Mouse (Mus musculus) olfactory bulb, adult 2 months (tissue): Measurements from ENCODE around the gene Ankrd50.

Source experiments
- CTCF ChIP-seq: fragments of 200-500 bp; IDR thresholded peaks from 2 replicates; pipeline ENCODE4 v1.5.1; 2012; ENCODE audit warnings: low read depth, mild to moderate bottlenecking, low read length, moderate library complexity; ENCODE audit not compliant: insufficient read depth
- POLR2A ChIP-seq: fragments of 200-500 bp; IDR thresholded peaks from 2 replicates; pipeline ENCODE4 v1.6.1; 2012; ENCODE audit warnings: mild to moderate bottlenecking, low read depth, low read length, moderate library complexity; ENCODE audit not compliant: insufficient read depth

DNA sequence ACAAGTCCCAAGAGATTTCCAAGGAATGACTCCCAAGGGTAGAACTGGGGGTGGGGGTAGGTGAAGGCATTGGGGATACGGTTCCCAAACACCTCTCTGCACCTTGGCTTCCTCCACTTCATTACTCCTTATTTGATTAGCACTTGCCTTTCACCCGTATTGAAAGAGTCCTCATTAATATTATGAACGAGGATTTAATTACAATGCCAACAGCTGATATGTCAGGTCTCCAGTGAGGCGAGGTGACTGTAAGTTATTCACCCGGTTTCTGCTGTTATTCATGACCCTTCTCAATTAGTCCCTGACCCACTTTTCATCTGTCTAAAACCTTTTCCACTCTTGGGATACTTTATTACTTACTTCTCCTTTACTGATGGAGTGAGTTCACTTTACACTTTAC, 17.5 kb upstream of the Ankrd50 start:
- TF ChIP-seq CTCF (no peak), POLR2A (no peak)
